Mouse (Mus musculus) CH12.LX (cell line): Measurements from ENCODE around the gene Galnt18. TPM values are rescaled to one million over a fixed set of nuclear protein-coding genes. Genes with fewer than 3 reads are reported as not detected.

ENCODE experiments used
- DNase-seq: peaks from one replicate; pipeline ENCODE4 v3.0.0-alpha.2; 2013; ENCODE audit errors: extremely low read depth
- H3K27ac ChIP-seq: 2 replicates; pipeline ENCODE4 v1.5.1; 2012; ENCODE audit warnings: low read depth, mild to moderate bottlenecking, control low read depth, moderate library complexity; ENCODE audit not compliant: insufficient read depth
- H3K27me3 ChIP-seq: replicated peaks from 2 replicates; pipeline ENCODE3; 2012; ENCODE audit warnings: inconsistent platforms
- H3K36me3 ChIP-seq, 2 experiments: replicated peaks in 1 of 2; 2 replicates each; pipeline versions ENCODE3 to v1.6.1; 2012; ENCODE audit warnings: inconsistent platforms in 1 of 2, low read length in 1 of 2, mild to moderate bottlenecking in 1 of 2, mixed read lengths in 1 of 2, moderate library complexity in 1 of 2; ENCODE audit not compliant: control insufficient read depth in 1 of 2, insufficient read depth in 1 of 2
- H3K4me1 ChIP-seq, 2 experiments: 2 replicates each; pipeline ENCODE4 v1.6.1; 2012; ENCODE audit warnings: inconsistent platforms in 1 of 2, moderate library complexity in 1 of 2; ENCODE audit not compliant: insufficient read depth in 2 of 2, control insufficient read depth in 1 of 2
- H3K4me2 ChIP-seq: 2 replicates; pipeline ENCODE4 v1.6.1; 2012; ENCODE audit warnings: low read depth, mild to moderate bottlenecking, control low read depth; ENCODE audit not compliant: poor library complexity, insufficient read depth, severe bottlenecking
- H3K4me3 ChIP-seq, 3 experiments: fragments of 150-350 bp in 1 of 3; sonication (generic) in 1 of 3; replicated peaks in 1 of 3; 2 replicates each; pipeline versions ENCODE3 to v1.5.1; 2011 to 2012; ENCODE audit warnings: low read depth in 2 of 3, low read length in 2 of 3, mild to moderate bottlenecking in 2 of 3, moderate library complexity in 2 of 3, control low read depth in 1 of 3, improper control_type of control experiment in 1 of 3, inconsistent platforms in 1 of 3, mixed read lengths in 1 of 3; ENCODE audit not compliant: poor library complexity in 1 of 3
- H3K79me2 ChIP-seq: replicated peaks from 2 replicates; pipeline ENCODE4 v1.6.1; 2012; ENCODE audit warnings: mild to moderate bottlenecking, moderate library complexity; ENCODE audit not compliant: control insufficient read depth, poor library complexity, insufficient read depth, severe bottlenecking; ENCODE audit errors: extremely low read depth
- H3K9ac ChIP-seq: 2 replicates; pipeline ENCODE4 v1.6.1; 2012; ENCODE audit warnings: low read depth, mild to moderate bottlenecking, control low read depth, moderate library complexity; ENCODE audit not compliant: insufficient read depth
- H3K9me3 ChIP-seq: replicated peaks from 2 replicates; pipeline ENCODE3; 2012; ENCODE audit warnings: low read length, inconsistent platforms, mixed read lengths
- CHD1 ChIP-seq: IDR thresholded peaks from 2 replicates; pipeline ENCODE4 v1.6.1; 2012; ENCODE audit warnings: low read depth, low read length, improper control_type of control experiment, inconsistent platforms
- CHD2 ChIP-seq: IDR thresholded peaks from 2 replicates; pipeline ENCODE4 v1.6.1; 2011; ENCODE audit warnings: low read length, improper control_type of control experiment
- CTCF ChIP-seq, 2 experiments: IDR thresholded peaks in 1 of 2; conservative IDR thresholded peaks in 1 of 2; 2 replicates each; pipeline ENCODE4 v1.5.1; 2011 to 2012; ENCODE audit warnings: low read depth in 2 of 2, low read length in 2 of 2, improper control_type of control experiment in 1 of 2, inconsistent platforms in 1 of 2, mild to moderate bottlenecking in 1 of 2, moderate library complexity in 1 of 2
- E2F4 ChIP-seq: IDR thresholded peaks from 2 replicates; pipeline ENCODE4 v1.6.1; 2011; ENCODE audit warnings: low read depth, low read length, improper control_type of control experiment; ENCODE audit not compliant: insufficient replicate concordance
- ELF1 ChIP-seq: IDR thresholded peaks from 2 replicates; pipeline ENCODE4 v1.6.1; 2014; ENCODE audit warnings: low read depth, mild to moderate bottlenecking, inconsistent platforms, low read length, improper control_type of control experiment
- EP300 ChIP-seq: IDR thresholded peaks from 2 replicates; pipeline ENCODE4 v1.6.1; 2011; ENCODE audit warnings: low read length, improper control_type of control experiment
- ETS1 ChIP-seq: conservative IDR thresholded peaks from 2 replicates; pipeline ENCODE4 v1.6.1; 2012; ENCODE audit warnings: low read depth, mild to moderate bottlenecking, inconsistent platforms, low read length, improper control_type of control experiment, moderate library complexity
- GABPA ChIP-seq: IDR thresholded peaks from 2 replicates; pipeline ENCODE4 v1.6.1; 2012; ENCODE audit warnings: low read depth, low read length, improper control_type of control experiment, inconsistent platforms; ENCODE audit not compliant: insufficient replicate concordance
- IRF4 ChIP-seq: IDR thresholded peaks from 2 replicates; pipeline ENCODE4 v1.6.1; 2014; ENCODE audit warnings: low read depth, mild to moderate bottlenecking, inconsistent platforms, low read length, improper control_type of control experiment
- JUN ChIP-seq: IDR thresholded peaks from 2 replicates; pipeline ENCODE4 v1.6.1; 2011; ENCODE audit warnings: low read depth, mild to moderate bottlenecking, low read length, improper control_type of control experiment, moderate library complexity; ENCODE audit not compliant: insufficient read depth
- JUND ChIP-seq: conservative IDR thresholded peaks from 2 replicates; pipeline ENCODE4 v1.6.1; 2011; ENCODE audit warnings: low read depth, low read length, improper control_type of control experiment
- KAT2A ChIP-seq: IDR thresholded peaks from 2 replicates; pipeline ENCODE4 v1.6.1; 2012; ENCODE audit warnings: low read length, improper control_type of control experiment, inconsistent platforms; ENCODE audit not compliant: insufficient replicate concordance
- MAX ChIP-seq: IDR thresholded peaks from 2 replicates; pipeline ENCODE4 v1.6.1; 2011; ENCODE audit warnings: low read length, improper control_type of control experiment
- MAZ ChIP-seq: IDR thresholded peaks from 2 replicates; pipeline ENCODE4 v1.6.1; 2012; ENCODE audit warnings: low read depth, mild to moderate bottlenecking, inconsistent platforms, low read length, improper control_type of control experiment, moderate library complexity
- MEF2A ChIP-seq: IDR thresholded peaks from 2 replicates; pipeline ENCODE4 v1.6.1; 2014; ENCODE audit warnings: low read depth, mild to moderate bottlenecking, inconsistent platforms, low read length, improper control_type of control experiment, borderline replicate concordance
- MXI1 ChIP-seq: IDR thresholded peaks from 2 replicates; pipeline ENCODE4 v1.6.1; 2011; ENCODE audit warnings: mild to moderate bottlenecking, low read depth, low read length, improper control_type of control experiment
- NRF1 ChIP-seq: IDR thresholded peaks from 2 replicates; pipeline ENCODE4 v1.6.1; 2014; ENCODE audit warnings: low read depth, mild to moderate bottlenecking, inconsistent platforms, low read length, improper control_type of control experiment, moderate library complexity
- PAX5 ChIP-seq: IDR thresholded peaks from 2 replicates; pipeline ENCODE4 v1.6.1; 2012; ENCODE audit warnings: low read length, inconsistent platforms, mixed read lengths
- POLR2AphosphoS2 ChIP-seq: IDR thresholded peaks from 2 replicates; pipeline ENCODE4 v1.6.1; 2011; ENCODE audit warnings: low read depth, low read length, improper control_type of control experiment
- RAD21 ChIP-seq: IDR thresholded peaks from 2 replicates; pipeline ENCODE4 v1.6.1; 2011; ENCODE audit warnings: low read depth, mild to moderate bottlenecking, low read length, improper control_type of control experiment, moderate library complexity
- RCOR1 ChIP-seq: conservative IDR thresholded peaks from 2 replicates; pipeline ENCODE4 v1.6.1; 2012; ENCODE audit warnings: low read depth, mild to moderate bottlenecking, inconsistent platforms, low read length, improper control_type of control experiment
- SIN3A ChIP-seq: IDR thresholded peaks from 2 replicates; pipeline ENCODE4 v1.6.1; 2012; ENCODE audit warnings: low read length, improper control_type of control experiment, inconsistent platforms
- SMC3 ChIP-seq: IDR thresholded peaks from 2 replicates; pipeline ENCODE4 v1.6.1; 2011; ENCODE audit warnings: low read depth, low read length, improper control_type of control experiment
- TBP ChIP-seq: conservative IDR thresholded peaks from 2 replicates; pipeline ENCODE4 v1.6.1; 2011; ENCODE audit warnings: low read depth, low read length, improper control_type of control experiment
- TCF12 ChIP-seq: IDR thresholded peaks from 2 replicates; pipeline ENCODE4 v1.6.1; 2014; ENCODE audit warnings: low read depth, mild to moderate bottlenecking, inconsistent platforms, low read length, improper control_type of control experiment
- UBTF ChIP-seq: IDR thresholded peaks from 2 replicates; pipeline ENCODE4 v1.6.1; 2012; ENCODE audit warnings: low read depth, mild to moderate bottlenecking, inconsistent platforms, low read length, improper control_type of control experiment, moderate library complexity
- USF1 ChIP-seq: IDR thresholded peaks from 2 replicates; pipeline ENCODE4 v1.6.1; 2014; ENCODE audit warnings: low read depth, mild to moderate bottlenecking, inconsistent platforms, low read length, improper control_type of control experiment
- USF2 ChIP-seq: conservative IDR thresholded peaks from 2 replicates; pipeline ENCODE4 v1.6.1; 2011; ENCODE audit warnings: low read depth, low read length, improper control_type of control experiment
- ZC3H11A ChIP-seq: IDR thresholded peaks from 2 replicates; pipeline ENCODE4 v1.6.1; 2012; ENCODE audit warnings: low read depth, mild to moderate bottlenecking, inconsistent platforms, low read length, improper control_type of control experiment
- ZMIZ1 ChIP-seq: IDR thresholded peaks from 2 replicates; pipeline ENCODE4 v1.6.1; 2012; ENCODE audit warnings: low read depth, mild to moderate bottlenecking, inconsistent platforms, low read length, improper control_type of control experiment
- dilution Hi-C: fragments of 300-500 bp; cut with MboI; formaldehyde crosslinking; loops from 2 replicates; pipeline ENCODE4 v1.14.3; 2020; ENCODE audit warnings: low sequenced_read_pairs; ENCODE audit not compliant: extremely low pct_unique_long_range_greater_than_20kb, extremely low pct_ligation_motif_present
- in situ Hi-C: fragments of 300-500 bp; cut with MboI; formaldehyde crosslinking; loops from 3 replicates; pipeline ENCODE4 v1.14.3; 2019; ENCODE audit warnings: low sequenced_read_pairs, low pct_ligation_motif_present, low pct_unique_long_range_greater_than_20kb, mixed read lengths
- polyA plus RNA-seq: library from polyadenylated mRNA; unstranded; fragments of >175 nt; gene quantifications from 2 replicates; pipeline ENCODE4 v1.2.1, GENCODE M21; 2012; ENCODE audit warnings: low read depth; ENCODE audit not compliant: insufficient read length
- total RNA-seq, 2 experiments: library from RNA; depleted of rRNA; stranded (reverse); fragments of 300-350 nt in 1 of 2; fragments of >200 nt in 1 of 2; gene quantifications; 2 replicates each; pipeline ENCODE4 v1.2.3; 2012 to 2014

Gene Galnt18
- total and polyA plus RNA-seq, 3 experiments = 0.04 TPM; not detected in 2

DNA sequence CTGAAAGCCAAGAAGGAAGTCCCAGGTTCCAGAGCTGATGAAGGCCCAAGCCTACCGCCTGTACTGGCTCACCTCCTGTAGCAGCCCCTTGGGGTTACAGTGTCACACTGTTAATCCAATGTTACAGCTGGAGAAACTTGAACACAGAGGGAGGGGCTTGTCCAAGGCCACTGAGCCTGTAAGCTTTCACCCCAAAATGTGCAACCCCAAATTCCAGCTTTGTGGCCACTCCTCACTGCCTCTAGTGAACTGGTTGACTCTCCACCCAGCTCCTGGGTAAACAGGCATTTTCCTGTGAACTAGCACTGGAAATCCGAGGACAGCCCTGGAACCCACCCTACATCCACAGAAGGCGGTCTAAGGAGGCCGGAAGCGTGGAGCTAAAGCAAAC, 58.5 kb downstream of the Galnt18 start:
- H3K27me3 ChIP-seq = peaks cover 66% of the 10 kb centered on the region
- no peak overlapping the region for H3K4me3 ChIP-seq
- no peak overlapping the region for H3K9ac ChIP-seq
- H3K4me2 ChIP-seq = no peak overlapping the region
- in situ Hi-C loops (no loop called here), dilution Hi-C loops (no loop called here)
- no peaks in the 10 kb centered on the region for H3K4me1 ChIP-seq
- H3K27ac ChIP-seq = no peak overlapping the region
- no peak for DNase-seq
- H3K79me2 ChIP-seq = no peaks in the 10 kb centered on the region
- H3K9me3 ChIP-seq = no peaks in the 10 kb centered on the region
- TF ChIP-seq CHD2 (no peak), ELF1 (no peak), PAX5 (no peak), MEF2A (no peak), MXI1 (no peak), USF1 (no peak), MAX (no peak), USF2 (no peak), EP300 (no peak), RAD21 (no peak), RCOR1 (no peak), ETS1 (no peak), SIN3A (no peak), UBTF (no peak), SMC3 (no peak), TBP (no peak), NRF1 (no peak), TCF12 (no peak), POLR2AphosphoS2 (no peak), IRF4 (no peak)
- TF ChIP-seq, all 38 proteins: peak for 0
- H3K36me3 ChIP-seq = no peaks in the 10 kb centered on the region

GRCm38 (mm10) chr7:111720511-111721307, 59.1 kb downstream of the Galnt18 start:
- Histone ChIP-seq H3K36me3 (no peaks in the 10 kb centered on the region), H3K4me1 (no peaks in the 10 kb centered on the region), H3K9me3 (no peaks in the 10 kb centered on the region), H3K9ac (no peak overlapping the region), H3K27ac (no peak overlapping the region), H3K27me3 (peaks cover 62% of the 10 kb centered on the region), H3K4me2 (no peak overlapping the region), H3K79me2 (no peaks in the 10 kb centered on the region), H3K4me3 (no peak overlapping the region)
- in situ Hi-C loops = no loop called here
- no peak for TF ChIP-seq RCOR1
- no peak for TF ChIP-seq TCF12
- TF ChIP-seq JUN = no peak
- no peak for TF ChIP-seq GABPA
- no peak for TF ChIP-seq ZMIZ1
- TF ChIP-seq KAT2A = no peak
- TF ChIP-seq MAZ = no peak
- TF ChIP-seq POLR2AphosphoS2 = no peak
- no peak for TF ChIP-seq CHD1
- TF ChIP-seq UBTF = no peak
- TF ChIP-seq ETS1 = no peak
- no peak for TF ChIP-seq ZC3H11A
- no peak for TF ChIP-seq IRF4
- no peak for TF ChIP-seq CHD2
- no peak for TF ChIP-seq E2F4
- no peak for TF ChIP-seq SMC3
- no peak for TF ChIP-seq CTCF (conservative IDR thresholded peaks at IDR 0.05 in 1 of 2, IDR thresholded peaks at IDR 0.05 in 1 of 2; ENCODE audit: low read depth in 2 of 2, low read length in 2 of 2)
- TF ChIP-seq JUND = no peak
- DNase-seq = no peak
- dilution Hi-C loops = no loop called here
